Mouse (Mus musculus): ENCODE data around the gene Aqp3.

GRCm38 (mm10) chr4:41108717-41109425, 10.9 kb upstream of the Aqp3 start:
- TF ChIP-seq POLR2A (IDR thresholded peaks at IDR 0.05; ENCODE audit: extremely low read depth, insufficient read depth, low read length) (no peak), CTCF (IDR thresholded peaks at IDR 0.05; ENCODE audit: low read depth, low read length) (no peak)

All from liver, adult 2 months (tissue).